Mouse (Mus musculus): ENCODE results near the gene Neurod2.

DNA sequence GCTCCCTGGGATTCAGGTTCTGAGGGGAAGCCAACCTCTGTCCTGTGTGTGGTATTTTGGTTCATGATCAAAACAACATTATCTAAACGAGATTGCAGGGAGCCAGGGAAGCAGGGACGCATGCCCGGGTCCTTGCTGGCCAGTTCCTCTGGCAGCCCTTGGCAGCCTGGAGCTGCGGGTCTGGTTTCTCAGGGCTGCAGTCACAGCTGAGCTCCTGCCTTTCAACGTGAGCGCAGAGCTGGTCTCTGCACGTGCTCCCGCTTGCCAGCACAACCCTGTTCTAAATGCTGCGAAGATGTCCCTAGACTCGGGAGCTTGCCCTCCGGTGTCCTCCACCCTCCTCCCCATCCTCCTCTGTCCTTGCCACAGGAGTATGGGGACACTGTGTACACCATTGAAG is 48.3 kb upstream of the Neurod2 start:
- TF ChIP-seq CTCF (IDR thresholded peaks at IDR 0.05; ENCODE audit: control insufficient read depth, insufficient read depth, insufficient replicate concordance, low read depth, low read length) = no peak
- no peak for TF ChIP-seq POLR2A (IDR thresholded peaks at IDR 0.05; ENCODE audit: control insufficient read depth, low read depth, low read length)
